Mouse (Mus musculus): ENCODE measurements around the gene Chil5.
"Not testable (repeated sequence)": the region's sequence is repeated elsewhere in the genome, so short reads cannot be mapped to it uniquely, and the experiment has no call there.

The Chil5 gene

DNA sequence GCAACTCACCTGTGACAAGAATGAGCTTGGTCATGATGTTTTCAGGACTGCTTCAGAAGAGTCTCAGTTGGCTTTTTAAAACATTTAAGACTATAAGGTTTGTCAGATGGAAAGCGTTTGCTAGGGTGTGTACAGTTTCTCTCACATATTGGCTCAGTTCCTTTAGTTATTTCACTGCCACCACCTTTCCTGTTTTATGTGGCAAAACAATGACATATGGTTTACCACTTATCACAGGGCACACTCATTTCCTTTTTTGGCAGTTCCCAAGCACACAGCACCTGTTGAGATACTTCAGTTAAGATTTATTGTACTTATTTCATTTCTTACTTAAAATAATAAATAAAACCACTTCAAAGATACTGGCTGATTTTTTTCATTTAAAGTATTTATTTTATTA lies at the start of gene Chil5:
Chil5 (minus strand) TSS at position 34 of the 400 bp plus-strand sequence.
- DNase-seq = no peak

DNA sequence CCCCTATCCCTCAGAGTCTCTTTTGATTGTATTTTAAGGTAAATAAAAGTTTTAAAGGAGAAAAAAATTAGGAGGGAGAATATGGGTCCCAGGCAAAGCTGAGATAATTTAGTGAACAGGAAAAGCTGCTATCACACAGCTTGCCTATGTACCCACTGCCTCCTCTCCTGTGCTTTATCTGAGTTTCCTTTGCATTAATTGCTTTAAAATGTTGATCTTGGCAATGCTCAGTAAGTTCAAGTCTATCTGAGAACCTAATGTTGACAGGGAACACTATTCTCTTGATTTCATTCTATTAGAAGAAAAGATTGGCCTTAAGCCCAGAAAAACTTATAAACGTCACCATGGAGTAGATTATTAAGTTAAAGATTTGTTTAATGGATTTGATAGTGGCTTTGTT lies 42.2 kb upstream of the Chil5 start:
- no peak for DNase-seq

DNA sequence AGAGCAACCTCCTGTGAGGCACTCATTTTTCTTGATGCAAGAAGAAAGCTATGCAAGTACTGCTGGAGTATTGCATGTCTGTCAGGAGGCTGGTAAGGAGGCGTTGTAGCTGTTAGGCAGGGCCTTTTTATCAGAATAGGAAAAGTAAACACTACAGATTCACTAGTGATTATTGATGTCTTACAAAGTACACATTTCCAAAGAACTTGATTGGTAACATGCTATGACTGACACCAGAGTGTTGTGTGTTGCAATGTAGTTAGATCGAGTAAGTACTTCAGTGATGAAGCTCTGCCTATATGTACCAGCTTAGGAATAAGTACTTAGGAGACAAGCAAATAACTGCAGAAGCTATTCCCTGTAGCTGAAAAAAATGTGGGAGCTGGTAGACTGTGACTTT lies 38.4 kb upstream of the Chil5 start:
- no peak for DNase-seq

DNA sequence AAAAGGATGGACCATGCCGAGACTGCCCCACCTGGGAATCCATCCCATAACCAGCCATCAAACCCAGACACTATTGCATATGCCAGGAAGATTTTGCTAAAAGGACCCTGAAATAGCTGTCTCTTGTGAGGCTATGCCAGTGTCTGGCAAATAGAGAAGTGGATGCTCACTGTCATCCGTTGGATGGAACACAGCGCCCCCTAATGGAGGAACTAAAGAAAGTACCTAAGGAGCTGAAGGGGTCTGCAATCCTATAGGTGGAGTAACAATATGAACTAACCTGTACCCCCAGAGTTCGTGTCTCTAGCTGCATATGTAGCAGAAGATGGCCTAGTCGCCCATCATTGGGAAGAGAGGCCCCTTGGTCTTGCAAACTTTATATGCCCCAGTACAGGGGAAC lies 35.1 kb upstream of the Chil5 start:
- peak; percentile 76 to 77 for DNase-seq

DNA sequence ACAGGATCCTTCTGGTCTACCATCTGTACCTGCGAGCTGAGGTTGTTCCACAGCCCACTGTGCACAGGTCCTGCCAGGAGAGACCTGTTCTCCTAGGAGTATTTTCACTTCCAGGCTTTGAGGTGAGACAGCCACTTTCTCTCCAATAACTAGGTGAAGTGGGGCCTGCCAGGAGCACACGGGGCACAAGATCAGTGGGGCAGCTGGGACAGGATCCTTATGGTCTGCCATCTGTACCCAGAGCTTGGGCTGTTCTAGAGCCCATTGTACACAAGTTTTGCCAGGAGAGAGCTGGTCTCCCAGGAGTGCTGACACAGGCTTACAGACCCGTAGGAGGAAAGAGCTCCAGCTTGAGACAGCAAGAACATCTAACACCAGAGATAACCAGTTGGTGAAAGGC lies 25.4 kb upstream of the Chil5 start:
- no peak for DNase-seq

DNA sequence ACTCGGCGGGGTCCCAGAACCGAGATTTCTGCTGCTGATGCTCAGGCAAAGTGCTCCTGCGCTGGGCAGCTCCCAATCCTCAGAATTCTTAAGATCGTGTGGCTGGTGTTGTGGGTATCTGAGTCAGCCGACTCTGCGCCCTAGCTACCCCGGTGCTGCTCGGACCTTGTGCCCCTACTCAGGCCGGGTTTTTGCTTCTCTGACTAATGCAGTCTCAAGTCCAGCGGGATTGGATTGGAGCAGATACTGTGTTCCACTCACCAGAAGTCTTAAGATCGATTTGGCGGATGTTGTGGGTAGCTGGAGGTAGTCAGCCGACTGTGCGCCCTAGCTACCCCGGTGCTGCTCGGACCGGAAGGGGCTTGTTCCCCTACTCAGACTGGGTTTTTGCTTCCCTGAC lies 19.3 kb upstream of the Chil5 start:
- DNase-seq = no peak

DNA sequence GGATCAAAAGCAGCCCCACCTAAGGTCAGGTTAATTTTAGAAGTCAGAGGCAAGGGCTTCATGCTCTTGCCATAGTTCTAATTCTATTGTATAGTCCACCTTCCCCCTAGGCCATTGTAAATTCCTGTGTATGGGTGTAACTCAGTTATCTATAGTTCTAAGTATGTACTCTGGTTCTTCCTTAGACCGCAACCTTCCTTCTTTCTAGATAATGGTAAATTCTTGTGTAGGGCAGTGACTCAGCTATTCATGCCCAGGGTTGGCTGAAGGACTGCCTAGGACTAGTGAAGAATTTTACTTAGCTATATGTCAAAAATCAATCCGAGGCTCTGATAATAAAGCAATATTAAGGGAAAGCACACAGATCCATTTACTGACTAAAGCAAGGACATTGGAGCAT lies 7.7 kb upstream of the Chil5 start:
- no peak for DNase-seq

DNA sequence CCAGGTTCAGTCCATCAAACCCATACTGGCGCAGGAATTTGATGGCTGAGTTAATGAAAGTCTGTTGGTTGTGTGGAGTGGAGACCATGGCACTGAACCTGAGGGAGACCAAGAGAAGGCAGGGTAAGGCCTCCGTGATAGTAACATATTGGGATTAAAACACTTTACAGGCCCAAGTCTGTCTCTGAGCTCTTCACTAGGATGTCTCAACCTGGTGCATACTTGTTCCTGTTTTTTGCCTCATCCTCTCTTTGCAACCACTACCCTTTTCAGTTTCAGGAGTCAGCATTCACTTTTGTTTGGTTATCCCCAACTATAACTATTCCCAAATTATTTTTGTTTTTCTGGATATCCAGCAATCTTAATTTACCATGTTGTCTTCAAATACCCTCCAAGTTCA lies 8.5 kb downstream of the Chil5 start:
- no peak for DNase-seq

DNA sequence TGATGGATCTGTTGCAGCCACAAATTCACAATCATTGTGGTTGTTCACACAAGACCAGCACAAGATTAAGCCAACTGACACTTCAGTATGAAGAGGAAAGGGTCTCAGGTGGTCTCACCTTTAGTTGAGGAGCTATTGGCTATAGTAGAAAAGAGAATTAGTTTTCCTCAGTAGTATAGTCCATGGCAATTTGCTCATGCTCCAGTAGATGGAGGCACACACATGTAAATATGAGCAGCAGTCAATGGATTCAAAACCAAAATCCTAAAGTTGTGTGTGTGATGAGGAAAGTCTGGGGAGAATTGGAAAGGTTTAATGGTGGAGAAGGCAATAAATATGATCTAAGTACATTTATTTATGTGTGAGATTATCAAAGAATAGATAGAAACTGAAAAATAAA lies 10.8 kb downstream of the Chil5 start:
- DNase-seq = no peak

DNA sequence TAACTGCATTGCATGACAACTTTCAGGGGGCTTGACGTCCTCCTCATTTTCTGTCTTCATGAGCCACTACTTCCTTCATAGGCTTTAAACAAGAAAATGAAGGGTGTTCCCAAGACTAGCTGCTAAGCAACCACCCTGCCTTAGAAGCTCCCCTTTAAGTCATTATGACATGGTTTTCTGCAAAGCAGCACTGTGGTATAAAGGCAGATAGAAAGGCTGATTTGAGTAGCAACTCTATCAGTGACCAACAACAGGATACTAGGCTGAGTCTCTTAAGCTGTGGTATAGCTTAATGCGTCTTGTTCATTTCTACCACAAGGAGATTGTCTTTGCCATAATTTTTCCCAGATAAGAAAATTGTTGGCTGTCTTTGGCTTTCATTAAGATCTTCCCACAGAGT lies 18.1 kb downstream of the Chil5 start, which contains the start of gene Pifo:
Pifo (minus strand) TSS at position 101 of the 400 bp plus-strand sequence.
- DNase-seq = no peak

DNA sequence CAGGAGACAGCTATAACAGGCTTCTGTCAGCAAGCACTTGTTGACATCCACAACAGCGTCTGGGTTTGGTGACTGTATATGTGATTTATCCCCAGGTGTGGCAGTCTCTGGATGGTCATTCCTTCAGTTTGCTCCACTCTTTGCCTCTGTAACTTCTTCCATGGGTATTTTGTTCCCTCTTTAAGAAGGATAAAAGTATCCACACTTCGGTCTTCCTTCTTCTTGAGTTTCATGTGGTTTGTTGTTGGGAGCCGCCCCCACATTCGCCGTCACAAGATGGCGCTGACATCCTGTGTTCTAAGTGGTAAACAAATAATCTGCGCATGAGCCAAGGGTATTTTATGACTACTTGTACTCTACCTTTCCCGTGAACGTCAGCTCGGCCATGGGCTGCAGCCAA lies 29.3 kb downstream of the Chil5 start:
- not testable (repeated sequence) for DNase-seq

DNA sequence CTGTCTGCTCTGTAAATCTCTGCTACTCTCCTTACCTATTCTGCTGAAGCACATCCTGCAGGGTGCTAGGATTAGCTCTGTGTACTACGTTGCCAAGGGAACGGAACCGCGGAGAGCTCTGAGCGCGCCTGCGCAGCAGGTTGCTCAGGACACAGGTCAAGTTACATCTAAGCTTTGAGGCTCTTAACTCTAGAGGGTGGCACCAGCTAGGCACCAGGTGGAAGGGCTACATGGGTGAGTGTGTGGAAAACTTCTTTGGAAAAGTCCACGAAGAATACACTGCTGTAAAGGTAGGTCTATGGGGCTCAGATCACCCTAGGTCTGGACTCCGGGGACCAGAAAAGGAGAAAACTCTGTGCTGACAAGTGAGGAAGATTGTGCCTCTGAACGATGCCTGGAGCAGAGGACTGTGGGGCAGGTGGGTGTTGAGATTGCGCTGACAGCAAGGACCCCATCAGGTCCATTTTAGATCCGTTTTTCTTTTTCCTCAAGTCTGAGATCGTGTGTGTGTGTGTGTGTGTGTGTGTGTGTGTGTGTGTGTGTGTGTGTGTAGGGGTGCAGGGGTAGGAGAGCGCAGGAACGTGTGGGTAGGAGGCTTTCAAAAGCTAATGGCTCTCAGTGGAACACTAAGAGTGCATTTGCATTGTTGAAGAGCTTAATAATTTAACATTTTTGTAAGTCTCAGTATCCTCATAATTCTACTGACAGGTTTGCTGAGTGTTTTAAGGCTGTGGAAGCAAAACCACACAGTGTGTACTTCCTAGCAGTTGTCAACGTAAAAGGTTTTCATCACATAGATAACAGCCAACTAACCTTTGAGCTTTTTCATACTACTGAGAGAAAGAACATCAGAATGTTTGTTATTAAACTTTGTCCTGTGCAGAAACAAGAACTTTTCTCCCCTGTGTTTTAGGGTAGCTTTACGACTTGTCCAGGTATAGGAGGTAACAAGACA lies 30.9 kb downstream of the Chil5 start:
- peak; percentile 69 for DNase-seq

DNA sequence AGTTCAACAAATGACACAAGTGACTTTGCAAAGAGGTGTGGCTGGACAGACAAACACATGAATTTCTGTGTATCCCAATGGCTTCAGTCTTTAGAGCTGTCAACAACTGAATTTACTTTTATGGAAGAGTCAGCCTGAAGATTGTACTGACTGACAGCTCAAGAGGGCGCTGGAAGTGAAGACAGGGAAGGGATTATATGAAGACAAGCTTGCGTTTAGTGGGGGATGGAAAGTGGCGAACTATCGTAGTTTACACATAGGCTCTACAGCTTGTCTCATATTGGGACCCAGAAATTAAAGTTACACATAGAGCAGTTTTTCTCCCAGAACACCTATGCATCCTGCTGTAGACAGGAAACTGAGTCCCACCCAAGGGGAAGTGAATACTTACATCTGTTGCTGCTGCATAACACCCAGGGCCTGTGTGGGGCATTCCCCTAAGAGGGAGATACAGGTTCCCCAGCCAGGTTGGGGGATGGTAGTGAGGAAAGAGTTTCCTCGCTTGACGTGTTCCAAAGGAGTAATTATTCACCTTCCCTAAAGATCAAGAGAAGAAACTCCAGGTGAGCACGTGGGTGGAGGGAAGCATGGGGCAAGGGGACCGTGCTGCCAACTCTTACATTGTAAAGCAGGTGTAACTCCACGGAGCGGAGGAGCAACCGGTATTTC lies 31.8 kb downstream of the Chil5 start:
- DNase-seq = peak; percentile 52 to 55

DNA sequence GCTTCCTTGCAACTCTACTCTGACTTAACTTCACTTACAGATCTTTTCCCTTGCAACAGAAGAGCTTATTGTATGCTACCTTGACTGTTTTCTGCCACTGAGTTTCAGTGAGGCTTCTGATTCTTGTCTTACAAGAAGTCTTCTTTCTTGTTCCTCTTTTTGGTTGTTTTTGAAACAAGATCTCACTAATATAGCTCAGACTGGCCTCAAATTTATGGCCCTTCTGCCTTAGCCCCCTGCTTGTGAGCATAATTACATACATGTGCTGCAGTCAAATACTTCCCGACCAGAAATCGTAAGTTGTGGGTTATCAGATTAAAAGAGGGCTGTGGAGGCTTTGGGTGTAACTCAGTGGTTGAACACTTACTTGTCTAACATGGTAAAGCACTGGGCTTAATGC lies 37.9 kb downstream of the Chil5 start:
- peak; percentile 34 to 42 for DNase-seq

DNA sequence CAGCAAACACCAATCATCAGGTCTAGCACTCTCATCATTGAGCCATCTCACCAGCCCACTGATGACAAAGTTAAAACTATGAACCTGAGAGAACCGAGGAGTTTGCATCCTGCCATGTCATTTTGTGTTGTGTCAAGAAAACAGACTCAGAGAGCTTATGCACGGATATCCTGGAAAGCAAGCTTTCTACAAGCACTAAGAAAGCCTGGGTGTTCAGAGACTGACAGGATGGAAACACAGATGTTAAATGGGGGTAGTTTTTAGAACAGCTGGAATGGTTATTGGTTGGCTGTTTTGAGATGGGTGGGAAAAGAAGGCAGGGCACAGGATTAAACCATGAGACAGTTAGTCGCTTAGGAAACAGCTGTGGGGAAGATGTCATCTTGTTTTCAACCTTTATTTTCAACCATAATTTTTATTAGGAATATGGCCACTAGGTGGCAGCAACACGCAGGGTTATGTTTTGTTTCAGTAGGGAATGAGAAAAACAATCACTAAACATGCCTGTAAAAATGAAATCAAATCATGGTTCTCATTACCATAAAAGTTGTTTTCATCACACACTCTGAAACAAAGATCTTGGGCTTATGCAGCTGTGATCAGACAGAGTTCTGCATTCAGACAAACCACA lies 40.8 kb downstream of the Chil5 start:
- peak; percentile 79 to 83 for DNase-seq

DNA sequence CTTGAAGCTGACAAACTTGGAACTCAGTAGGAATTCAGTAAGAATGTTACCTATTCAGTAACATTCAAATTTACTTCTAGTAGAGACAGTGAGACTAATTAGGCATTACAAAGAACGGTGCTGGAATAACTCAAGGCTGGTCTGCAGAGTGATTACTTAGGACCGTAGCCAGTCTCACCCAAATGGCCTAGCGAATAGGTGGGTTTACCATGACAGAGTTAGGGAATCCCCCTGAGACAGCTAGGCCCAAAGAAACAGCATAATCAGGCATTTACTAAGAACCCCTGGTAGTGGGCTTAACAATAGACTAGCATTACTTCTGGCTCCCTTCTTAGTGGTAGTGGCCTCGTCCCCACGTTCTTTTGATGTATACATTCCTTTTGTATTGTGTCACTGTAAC lies 43.0 kb downstream of the Chil5 start:
- DNase-seq = not testable (repeated sequence)

DNA sequence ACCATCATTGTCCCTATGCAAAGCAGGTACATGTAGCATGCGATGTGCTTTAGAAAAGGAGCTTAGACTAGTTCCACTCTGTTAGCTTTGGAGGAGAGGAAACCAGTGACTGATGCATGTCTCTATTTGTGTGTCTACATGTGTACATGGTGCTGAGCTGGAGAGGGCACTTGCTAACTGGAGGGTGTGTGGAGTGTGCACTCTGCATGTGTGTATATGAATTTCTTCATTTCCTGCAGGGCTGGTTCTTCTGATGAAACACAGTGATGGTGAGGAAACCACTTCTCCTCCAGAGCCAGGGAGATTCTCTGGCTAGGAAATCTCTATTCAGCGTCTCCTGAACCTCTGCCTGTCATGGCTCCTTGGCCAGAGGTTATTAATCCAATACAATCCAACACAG lies 58.4 kb downstream of the Chil5 start:
- DNase-seq = no peak

DNA sequence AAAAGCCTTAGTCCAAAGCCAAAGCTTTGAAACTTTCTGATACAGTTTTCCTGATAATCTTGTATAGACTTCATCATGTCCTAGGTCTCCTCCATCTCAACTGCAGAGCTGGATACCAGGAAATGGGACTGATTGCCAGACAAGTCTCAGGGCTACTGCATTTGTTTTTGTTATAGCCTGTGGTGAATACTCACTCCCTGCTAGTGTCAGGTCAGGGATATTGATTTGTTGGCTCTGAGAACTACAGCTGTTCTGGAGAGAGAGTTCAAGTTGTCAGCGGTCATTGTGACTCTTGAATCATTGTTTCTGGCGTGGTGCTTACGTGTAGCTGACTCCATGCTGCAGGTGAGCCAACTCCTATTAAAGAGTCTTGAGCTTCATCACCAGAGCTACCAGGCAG lies 59.2 kb downstream of the Chil5 start, which contains the start of gene Ovgp1:
Ovgp1 (plus strand) TSS at position 301 of the 400 bp plus-strand sequence.
- DNase-seq = no peak

DNA sequence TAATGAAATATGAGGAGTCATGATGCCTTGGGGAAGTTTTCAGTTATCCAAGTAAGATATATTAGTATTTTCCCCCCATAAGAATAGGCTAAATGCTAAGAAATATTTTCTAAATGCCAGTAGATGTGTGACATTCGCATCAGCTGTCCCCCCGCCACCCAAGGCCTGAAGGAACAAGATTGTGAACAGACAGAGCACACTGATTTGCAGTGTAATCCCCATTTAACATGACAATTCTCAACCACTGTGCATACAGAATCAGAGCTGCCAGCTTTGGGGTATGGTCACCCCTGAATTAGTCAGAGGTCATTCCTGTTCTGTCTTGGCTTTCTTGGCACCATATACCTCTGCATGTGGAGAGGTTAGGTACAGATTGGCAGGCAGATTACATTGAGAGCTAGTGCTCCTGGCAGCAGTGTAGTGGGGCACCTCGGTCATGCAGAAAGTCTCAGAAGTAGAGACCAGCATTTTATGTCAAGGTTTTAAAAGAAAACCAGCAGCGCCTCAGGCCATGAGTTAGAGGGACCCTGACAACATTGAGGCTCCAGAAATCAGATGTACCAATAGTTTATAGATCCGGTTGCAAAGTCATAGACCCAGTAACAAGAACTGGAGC lies 60.7 kb downstream of the Chil5 start:
- DNase-seq = no peak
